Mouse (Mus musculus) testis, postnatal 10 days (tissue): Measurements from ENCODE around the gene Calcoco1.

Source experiments
- DNase-seq: peaks from one replicate; pipeline ENCODE4 v3.0.0; 2021; ENCODE audit warnings: low spot score

Gene Calcoco1

DNA sequence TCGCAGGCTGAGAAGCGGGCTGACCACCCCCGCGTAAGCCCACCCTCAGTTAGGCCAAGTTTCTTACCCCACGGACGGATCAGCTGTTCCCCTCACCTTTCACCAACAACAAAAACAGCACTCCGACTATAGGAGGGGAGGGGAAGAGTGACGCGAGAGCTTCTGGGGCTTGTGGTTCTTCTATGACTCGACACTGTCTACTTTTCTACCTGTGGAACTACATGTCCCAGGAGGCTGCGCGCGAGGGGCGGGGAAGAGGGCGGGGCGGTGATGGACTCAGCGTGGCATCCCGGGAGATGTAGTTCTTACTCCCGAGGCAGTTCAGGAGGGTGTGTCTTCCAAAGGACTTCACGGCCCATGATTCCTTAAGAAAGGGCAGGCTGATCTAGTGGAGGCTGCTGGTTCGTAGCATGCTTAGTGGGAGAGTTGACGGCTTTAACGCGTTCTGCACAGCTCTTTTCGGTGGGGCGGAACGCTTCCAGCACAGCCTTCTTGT is at the start of gene Calcoco1:
Gene Calcoco1 (minus strand): TSS at position 199 of the 496 bp plus-strand sequence.
- DNase-seq: peak; percentile 98

DNA sequence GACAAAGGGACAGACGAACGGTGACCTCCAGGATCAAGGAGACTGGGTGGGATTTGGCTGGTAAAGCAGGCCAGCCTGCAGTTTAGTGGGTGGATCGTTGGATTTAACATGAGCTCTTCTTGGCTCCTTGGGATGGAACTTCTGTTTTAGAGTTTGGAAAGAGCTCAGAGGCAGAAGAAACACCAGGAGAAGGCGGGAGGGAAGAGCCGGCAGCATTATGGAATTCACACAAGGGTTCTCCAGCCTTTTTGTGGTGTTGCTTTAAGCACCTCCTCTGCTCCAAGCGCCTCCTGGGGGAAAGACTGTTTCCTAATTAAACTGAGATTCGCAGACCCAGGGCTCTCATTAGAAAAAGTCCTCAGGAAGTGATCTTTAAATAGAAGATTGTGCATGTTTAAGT is 48.9 kb upstream of the Calcoco1 start:
- no peak for DNase-seq

GRCm38 (mm10) chr15:102765207-102765606 is 43.2 kb upstream of the Calcoco1 start:
- no peak for DNase-seq

DNA sequence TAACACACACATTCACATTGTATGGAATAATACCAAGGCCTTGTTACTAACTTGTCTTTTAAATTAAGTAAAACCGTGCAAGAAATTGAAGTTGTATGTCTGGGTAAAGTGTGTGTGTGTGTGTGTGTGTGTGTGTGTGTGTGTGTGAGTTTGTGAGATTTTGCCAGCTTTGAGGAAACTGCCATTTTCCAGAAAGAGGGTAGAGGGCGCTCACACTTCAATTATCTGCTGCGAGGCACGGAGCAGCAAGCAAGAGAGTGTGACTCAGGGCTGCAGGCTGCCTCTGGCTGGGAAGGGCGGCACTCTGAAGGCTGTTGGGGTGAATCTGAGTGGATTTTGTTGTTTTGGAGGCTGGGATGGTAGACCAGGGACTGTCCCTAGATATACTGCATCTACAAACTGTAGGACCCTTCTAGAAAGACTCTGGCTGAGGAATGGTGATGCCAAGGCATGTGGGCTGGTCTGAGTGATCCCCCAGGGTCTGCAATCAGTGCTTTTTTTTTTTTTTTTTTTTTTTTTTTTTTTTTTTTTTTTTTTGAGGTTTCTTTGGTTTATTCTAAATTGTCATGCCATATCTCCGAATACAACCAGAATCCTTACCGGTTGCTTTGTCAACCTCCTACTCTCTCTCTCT is 39.9 kb upstream of the Calcoco1 start:
- peak; percentile 67 for DNase-seq

- DNase-seq: no peak
These were observed 35.7 kb upstream of the Calcoco1 start for GRCm38 (mm10) chr15:102757686-102758085.

DNA sequence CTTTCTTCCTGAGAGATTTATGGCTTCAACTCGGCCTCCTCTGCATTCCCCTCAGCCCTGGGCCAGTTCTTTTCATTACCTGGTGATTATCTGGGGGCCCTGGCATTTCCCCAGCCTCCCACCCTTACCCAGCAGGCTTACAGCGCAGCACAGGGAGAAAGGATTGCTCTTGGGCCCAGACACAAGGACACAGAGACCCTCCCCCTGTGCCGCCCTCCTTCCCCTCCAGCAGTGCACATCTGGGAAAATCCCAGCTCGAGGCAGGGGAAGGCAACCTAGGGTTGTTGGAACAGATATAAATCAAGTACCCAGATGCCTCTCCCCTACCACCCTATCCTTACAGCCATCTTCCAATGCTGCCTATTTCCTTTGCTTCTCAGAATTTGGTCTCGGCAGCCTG is 33.1 kb upstream of the Calcoco1 start:
- DNase-seq: no peak

- no peak for DNase-seq
These were observed 32.4 kb upstream of the Calcoco1 start for GRCm38 (mm10) chr15:102754361-102754760.

DNA sequence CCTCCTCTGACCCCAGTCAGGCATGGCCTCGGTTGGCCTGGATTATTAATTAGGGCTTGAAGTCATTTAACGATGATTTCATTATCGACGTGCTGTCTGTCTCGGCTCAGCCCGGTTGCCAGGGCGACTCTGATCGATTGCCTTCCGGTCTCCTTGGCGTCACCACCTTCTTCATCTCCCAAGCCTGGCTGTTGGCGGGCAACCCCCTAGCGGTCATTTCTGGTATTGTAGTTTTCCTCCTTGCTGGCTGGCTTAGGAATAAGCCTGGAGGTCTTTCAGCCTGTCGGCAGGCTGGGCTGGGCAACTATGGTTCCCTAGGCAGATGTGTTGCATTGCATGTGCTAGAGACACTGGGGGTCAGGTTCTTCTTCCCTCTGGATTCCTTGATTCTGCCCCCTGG is 31.2 kb upstream of the Calcoco1 start:
- peak; percentile 72 for DNase-seq

- DNase-seq: no peak
These were observed 30.2 kb upstream of the Calcoco1 start for GRCm38 (mm10) chr15:102752164-102752563.

DNA sequence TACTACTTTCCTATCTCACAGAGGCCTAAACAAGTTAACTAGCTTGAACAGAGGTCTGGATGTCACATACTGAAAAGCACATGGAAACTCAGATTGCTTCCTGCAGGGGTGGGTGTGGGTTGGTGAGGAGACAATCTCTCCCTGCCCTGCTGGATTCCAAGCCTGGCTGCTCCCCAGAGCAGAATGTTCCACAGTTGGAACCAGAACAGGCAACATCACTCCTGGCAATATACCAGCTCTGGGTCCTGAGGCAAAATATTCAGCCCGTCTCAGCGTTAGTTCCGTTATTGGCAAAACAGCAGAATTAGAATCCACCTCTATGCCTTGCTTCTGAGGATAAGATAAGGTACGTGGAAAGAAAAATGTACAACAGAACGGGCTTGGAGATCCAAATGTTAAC is 28.3 kb upstream of the Calcoco1 start:
- no peak for DNase-seq

DNA sequence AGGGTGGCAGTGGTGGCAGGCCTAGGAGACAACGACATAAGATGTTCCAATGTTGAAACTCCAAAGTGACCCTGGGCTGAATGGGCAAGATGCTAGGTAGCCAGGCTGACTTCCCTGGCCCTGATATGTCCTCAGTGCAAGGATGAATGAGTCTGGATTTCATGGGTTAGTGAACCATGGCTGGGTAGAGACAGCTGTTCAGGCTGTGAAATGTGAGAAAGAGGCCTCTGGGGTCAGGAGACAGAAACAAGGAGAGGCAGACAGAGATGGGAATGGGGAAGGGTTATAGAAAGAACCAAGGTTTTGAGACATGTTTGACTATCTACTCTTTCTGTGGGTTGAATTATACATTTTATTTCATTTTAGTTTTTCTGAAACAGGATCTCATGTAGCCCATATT is 27.1 kb upstream of the Calcoco1 start:
- DNase-seq: no peak

DNA sequence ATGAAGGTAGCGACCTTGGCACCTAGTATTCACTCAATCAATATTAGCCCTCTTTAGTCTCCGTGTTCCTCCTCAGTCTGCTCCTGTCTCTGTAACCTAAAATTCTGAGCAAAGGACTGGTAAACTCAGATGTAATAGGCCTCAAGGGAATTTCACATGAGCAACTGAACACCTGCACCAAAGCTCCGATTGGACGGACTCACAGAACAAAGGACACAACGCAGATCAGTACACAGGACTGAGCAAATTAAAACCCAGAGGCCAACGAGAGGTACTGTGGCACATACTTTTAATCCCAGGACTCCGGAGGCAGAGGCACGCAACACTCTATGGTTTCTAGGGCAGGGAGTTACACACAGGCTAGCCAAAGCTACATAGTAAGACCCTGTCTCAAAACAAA is 25.9 kb upstream of the Calcoco1 start:
- DNase-seq: no peak

DNA sequence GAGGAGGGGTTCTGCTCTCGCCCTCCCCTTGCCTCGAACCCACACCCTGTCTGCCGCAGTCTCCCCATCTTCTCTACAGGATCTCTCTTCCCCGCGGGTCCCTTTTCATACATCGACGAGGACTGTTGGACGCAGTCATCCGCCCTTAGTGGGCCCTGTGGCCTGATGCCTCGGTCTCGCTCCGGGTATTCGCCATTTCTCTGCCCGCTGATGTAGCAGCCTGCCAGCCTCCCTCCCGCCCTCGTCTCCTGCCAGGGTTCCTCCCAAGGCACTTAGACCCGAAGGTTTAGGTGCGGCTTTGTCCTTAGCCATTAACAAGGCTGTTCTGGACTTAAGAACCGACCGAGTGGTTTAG is 25.3 kb upstream of the Calcoco1 start:
- DNase-seq: no peak

GRCm38 (mm10) chr15:102746488-102747285 is 24.7 kb upstream of the Calcoco1 start:
- peak; percentile 80 for DNase-seq

DNA sequence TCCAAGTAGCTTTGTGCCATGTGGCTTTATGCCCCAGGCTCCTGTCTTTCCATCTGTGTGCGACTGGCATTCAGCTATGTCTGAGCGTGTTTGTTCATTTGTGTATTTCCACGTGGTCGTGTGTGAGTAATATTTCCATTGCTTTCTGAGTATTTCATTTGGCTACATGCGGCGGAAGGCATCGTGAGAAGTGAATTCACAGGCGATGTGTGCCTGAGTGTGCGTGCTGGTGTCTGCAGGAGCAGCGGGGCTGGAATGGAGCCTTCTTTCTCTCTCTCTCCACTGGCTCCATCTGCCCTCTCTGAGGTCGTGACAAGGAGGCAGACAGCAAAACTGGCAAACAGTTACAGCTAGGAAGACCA is 24.1 kb upstream of the Calcoco1 start:
- DNase-seq: no peak

DNA sequence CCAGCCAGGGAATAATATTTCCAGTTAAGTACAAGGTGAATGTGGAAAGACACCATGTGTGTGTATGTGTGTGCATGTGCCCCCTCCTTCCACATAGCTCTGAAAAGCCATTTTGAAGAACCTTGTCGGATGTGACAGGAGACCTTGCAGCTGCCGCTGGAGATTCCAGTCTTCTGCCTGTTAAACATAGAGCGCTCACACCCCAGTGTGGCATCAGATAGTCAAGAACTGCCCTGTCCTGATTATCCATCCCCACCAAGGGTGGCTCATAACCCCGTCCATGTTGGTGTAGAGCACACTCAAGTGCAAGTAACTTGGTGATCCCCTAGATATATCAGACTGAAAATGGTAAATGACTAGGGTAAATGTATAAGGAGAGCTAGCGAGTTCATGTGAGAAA is 23.4 kb upstream of the Calcoco1 start:
- DNase-seq: no peak

GRCm38 (mm10) chr15:102744831-102745230 is 22.9 kb upstream of the Calcoco1 start:
- no peak for DNase-seq

GRCm38 (mm10) chr15:102744416-102744815 is 22.4 kb upstream of the Calcoco1 start:
- DNase-seq: no peak

DNA sequence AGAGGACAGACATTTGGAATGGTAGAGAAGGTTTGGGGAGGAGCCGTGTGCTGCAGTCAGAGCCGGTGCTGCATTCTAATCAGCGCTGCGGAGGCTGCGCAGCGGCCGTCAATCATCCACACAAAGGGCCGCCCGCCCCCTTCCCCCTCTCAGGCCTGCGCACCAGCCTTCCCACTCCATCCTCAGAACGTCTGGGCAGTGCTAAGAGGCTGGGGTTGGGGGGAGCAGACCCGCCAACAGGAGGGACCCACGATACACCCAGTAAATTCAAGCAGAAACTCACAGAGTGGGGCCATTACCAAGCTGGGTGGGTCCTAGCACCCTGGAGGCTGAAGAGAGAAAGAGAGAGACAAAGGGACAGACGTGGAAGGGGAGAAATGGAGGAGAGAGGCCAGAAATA is 22.0 kb upstream of the Calcoco1 start:
- DNase-seq: no peak

DNA sequence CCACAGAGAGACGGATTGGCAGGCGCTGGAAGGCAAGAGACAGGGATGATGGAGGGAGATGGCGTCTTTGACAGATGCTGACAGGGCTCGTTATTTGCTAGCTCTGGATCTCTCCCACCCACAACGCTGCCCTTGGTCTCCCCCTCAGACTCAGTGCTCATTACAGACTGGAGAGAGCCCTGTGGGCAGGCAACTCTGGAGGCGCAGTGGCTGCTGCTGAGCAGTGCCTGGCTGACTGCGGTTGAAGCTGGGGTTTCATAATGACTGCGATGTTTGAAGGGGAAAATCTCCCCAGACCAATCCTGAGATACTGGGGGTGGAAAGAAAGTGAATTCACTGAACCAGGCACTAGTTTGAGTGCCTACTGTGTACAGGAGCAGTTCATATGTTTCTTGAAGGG is 21.2 kb upstream of the Calcoco1 start:
- no peak for DNase-seq

GRCm38 (mm10) chr15:102742589-102742988 is 20.6 kb upstream of the Calcoco1 start:
- peak; percentile 96 for DNase-seq

- peak; percentile 76 for DNase-seq
These were observed 17.7 kb upstream of the Calcoco1 start for GRCm38 (mm10) chr15:102739520-102740297.

DNA sequence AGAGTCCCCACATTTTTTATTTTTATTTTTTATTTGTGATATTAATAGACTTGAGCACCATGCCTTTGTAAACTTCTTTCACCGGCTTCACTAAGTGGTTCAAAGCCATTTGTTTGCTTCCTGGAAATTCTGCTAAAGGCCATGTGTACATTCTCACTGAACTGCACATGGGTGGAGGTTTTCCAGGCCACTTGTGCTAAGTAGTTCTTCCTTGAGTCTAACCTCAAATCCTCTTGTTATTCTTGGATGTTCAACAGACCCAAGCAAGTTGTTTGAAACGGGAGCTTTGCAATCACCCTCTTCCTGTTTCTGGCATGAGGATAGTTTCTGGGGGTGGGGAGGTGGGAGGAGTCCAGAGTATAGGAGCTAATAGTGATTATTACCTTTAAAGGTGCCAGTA is 16.5 kb upstream of the Calcoco1 start:
- DNase-seq: no peak
